Mouse (Mus musculus) layer of hippocampus, postnatal 25 days (tissue): ENCODE measurements around the gene Chrm3. TPM values are rescaled to one million over a fixed set of nuclear protein-coding genes. Genes with fewer than 3 reads are reported as not detected.
A peak's percentile ranks its signal among the peaks of the same experiment; 100 is the strongest.

Source experiments
- DNase-seq, 2 experiments: peaks; one replicate each; pipeline ENCODE4 v3.0.0; 2022; ENCODE audit warnings: mixed read lengths in 2 of 2, low spot score in 1 of 2; ENCODE audit errors: extremely low spot score in 1 of 2
- microRNA-seq, 2 experiments: library from miRNA; unstranded; fragments of <30 nt; microRNA quantifications; one replicate each; pipeline ENCODE4 v1.2.0; 2021
- total RNA-seq, 2 experiments: library from RNA; stranded (reverse); gene quantifications; 2 replicates each; pipeline ENCODE4 v1.2.3; 2021

Gene Chrm3
- total RNA-seq, 2 experiments from 2014 or later, result 48.3 to 50.2 TPM

- DNase-seq, result peak in 1 of 2 experiments; percentile 49
These were observed 534.4 kb downstream of the Chrm3 start for GRCm38 (mm10) chr13:9826227-9826626.

Small RNA genes lying within 50 kb of the gene (microRNA-seq; reads per million reads assigned to microRNA genes)
- gene Gm24187, result 0 reads per million in 2 experiments
